Mouse (Mus musculus) left cerebral cortex, adult 11 months (tissue): ENCODE measurements around the gene Gemin6.
"Not testable (repeated sequence)": the region's sequence is repeated elsewhere in the genome, so short reads cannot be mapped to it uniquely, and the experiment has no call there.

ENCODE experiments used
- DNase-seq: peaks from one replicate; pipeline ENCODE4 v3.0.0; 2022; ENCODE audit warnings: low spot score

Gemin6 gene

GRCm38 (mm10) chr17:80224326-80225116 lies at the start of gene Gemin6:
TSS of gene Gemin6 (plus strand) at chr17:80224441.
- peak; percentile 85 for DNase-seq

GRCm38 (mm10) chr17:80174699-80175385 lies 49.4 kb upstream of the Gemin6 start:
- no peak for DNase-seq

- DNase-seq = no peak
Measured at GRCm38 (mm10) chr17:80175386-80175739, 48.9 kb upstream of the Gemin6 start.

GRCm38 (mm10) chr17:80175966-80176365 lies 48.3 kb upstream of the Gemin6 start:
- DNase-seq = no peak

- not testable (repeated sequence) for DNase-seq
Measured at GRCm38 (mm10) chr17:80178846-80179245, 45.4 kb upstream of the Gemin6 start.

GRCm38 (mm10) chr17:80179959-80180358 lies 44.3 kb upstream of the Gemin6 start:
- DNase-seq = peak; percentile 51

GRCm38 (mm10) chr17:80180468-80180867 lies 43.8 kb upstream of the Gemin6 start:
- DNase-seq = no peak

- DNase-seq = no peak
Measured at GRCm38 (mm10) chr17:80183615-80184014, 40.6 kb upstream of the Gemin6 start.

GRCm38 (mm10) chr17:80193075-80193474 lies 31.2 kb upstream of the Gemin6 start:
- no peak for DNase-seq

- no peak for DNase-seq
Measured at GRCm38 (mm10) chr17:80199160-80199778, 25.0 kb upstream of the Gemin6 start.

GRCm38 (mm10) chr17:80205657-80206056 lies 18.6 kb upstream of the Gemin6 start:
- no peak for DNase-seq

- DNase-seq = peak; percentile 34
Measured at GRCm38 (mm10) chr17:80206301-80206670, 18.0 kb upstream of the Gemin6 start.

- peak; percentile 96 for DNase-seq
Measured at GRCm38 (mm10) chr17:80206671-80207581, 17.3 kb upstream of the Gemin6 start, which contains the start of the genes Srsf7 and Ttc39d. TSS of gene Srsf7 (minus strand) at chr17:80207307. TSS of gene Ttc39d (plus strand) at chr17:80207460.

GRCm38 (mm10) chr17:80213998-80214397 lies 10.2 kb upstream of the Gemin6 start:
- DNase-seq = not testable (repeated sequence)

GRCm38 (mm10) chr17:80220131-80220530 lies 4.1 kb upstream of the Gemin6 start:
- DNase-seq = no peak

- no peak for DNase-seq
Measured at GRCm38 (mm10) chr17:80221202-80221601, 3.0 kb upstream of the Gemin6 start.

GRCm38 (mm10) chr17:80221890-80222628 lies 2.2 kb upstream of the Gemin6 start:
- DNase-seq = no peak

GRCm38 (mm10) chr17:80223829-80224228 lies 412 bp upstream of the Gemin6 start:
- DNase-seq = no peak

GRCm38 (mm10) chr17:80225142-80225541 lies 901 bp downstream of the Gemin6 start:
- not testable (repeated sequence) for DNase-seq

GRCm38 (mm10) chr17:80229396-80229795 lies 5.2 kb downstream of the Gemin6 start:
- no peak for DNase-seq

- DNase-seq = no peak
Measured at GRCm38 (mm10) chr17:80233844-80234243, 9.6 kb downstream of the Gemin6 start.
